Mouse (Mus musculus) hindbrain, embryonic 10.5 days (tissue): ENCODE measurements around the gene Gm3676. TPM values are rescaled to one million over a fixed set of nuclear protein-coding genes. Genes with fewer than 3 reads are reported as not detected.
"Not testable (repeated sequence)": the region's sequence is repeated elsewhere in the genome, so short reads cannot be mapped to it uniquely, and the experiment has no call there.

ENCODE experiments used
- DNase-seq: peaks from one replicate; pipeline ENCODE4 v3.0.0-alpha.2; 2017; ENCODE audit warnings: low spot score
- H3K27ac ChIP-seq: fragments of 300-500 bp; sonication (generic); 2 replicates; pipeline ENCODE4 v1.5.1; 2016; ENCODE audit warnings: mild to moderate bottlenecking, moderate library complexity
- H3K27me3 ChIP-seq: fragments of 300-500 bp; sonication (generic); 2 replicates; pipeline ENCODE4 v1.6.1; 2016; ENCODE audit warnings: mild to moderate bottlenecking; ENCODE audit not compliant: poor library complexity, insufficient read depth, severe bottlenecking
- H3K36me3 ChIP-seq: fragments of 300-500 bp; sonication (generic); 2 replicates; pipeline ENCODE4 v1.6.1; 2016; ENCODE audit warnings: mild to moderate bottlenecking, moderate library complexity
- H3K4me1 ChIP-seq: fragments of 300-500 bp; sonication (generic); replicated peaks from 2 replicates; pipeline ENCODE4 v1.6.1; 2016; ENCODE audit warnings: mild to moderate bottlenecking
- H3K4me3 ChIP-seq: fragments of 300-500 bp; sonication (generic); 2 replicates; pipeline ENCODE4 v1.5.1; 2016; ENCODE audit warnings: mild to moderate bottlenecking, moderate library complexity
- H3K9me3 ChIP-seq: fragments of 300-500 bp; sonication (generic); 2 replicates; pipeline ENCODE4 v1.6.1; 2016; ENCODE audit warnings: mild to moderate bottlenecking, moderate library complexity
- WGBS: fragments of 180-500 bp; shearing (Covaris S2); methylation state at CpG from one replicate; pipeline ENCODE4 v1.1.7; 2016; 5-methylcytosine and 5-hydroxymethylcytosine counted together
- polyA plus RNA-seq: library from polyadenylated mRNA; unstranded; fragments of >200 nt; fragmentation: Nextera tagmentation; extraction: Ambion mirVana; gene quantifications from 2 replicates; pipeline ENCODE4 v1.2.1, GENCODE M21; 2016

Gm3676 gene
- polyA plus RNA-seq = not detected in 2 replicates

DNA sequence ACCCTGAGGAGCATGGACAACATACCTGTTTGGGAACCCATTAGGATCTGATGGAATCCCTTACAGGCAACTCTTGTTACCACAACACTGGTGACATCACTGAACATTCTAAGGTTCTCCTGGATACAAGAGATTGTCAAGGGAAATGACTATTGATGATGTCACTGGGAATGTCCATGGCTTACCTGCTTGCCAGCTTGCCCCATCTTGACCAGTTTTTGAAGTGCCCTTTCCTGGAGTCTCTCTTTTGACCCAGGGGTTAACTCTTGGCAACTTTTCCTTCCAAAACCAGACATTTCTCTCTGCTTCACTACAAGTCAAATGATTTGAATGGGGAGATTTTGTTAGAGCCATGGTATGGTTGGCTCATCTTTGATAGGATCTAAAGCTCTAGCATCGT lies at the start of gene Gm3676:
Gm3676 (minus strand) TSS at position 101 of the 400 bp plus-strand sequence.
- H3K27ac ChIP-seq, H3K9me3 ChIP-seq, H3K4me1 ChIP-seq, H3K27me3 ChIP-seq, DNase-seq, H3K36me3 ChIP-seq, H3K4me3 ChIP-seq: not testable (repeated sequence)
- WGBS = no CpG with 5 or more reads among the region's 1 CpGs

GRCm38 (mm10) chr14:41648176-41648575 lies 1.9 kb upstream of the Gm3676 start:
- not testable (repeated sequence) for H3K36me3 ChIP-seq, DNase-seq, H3K4me3 ChIP-seq, H3K4me1 ChIP-seq, H3K9me3 ChIP-seq, H3K27me3 ChIP-seq, H3K27ac ChIP-seq
- 92% methylated on average over 2 of the region's 2 CpGs for WGBS

DNA sequence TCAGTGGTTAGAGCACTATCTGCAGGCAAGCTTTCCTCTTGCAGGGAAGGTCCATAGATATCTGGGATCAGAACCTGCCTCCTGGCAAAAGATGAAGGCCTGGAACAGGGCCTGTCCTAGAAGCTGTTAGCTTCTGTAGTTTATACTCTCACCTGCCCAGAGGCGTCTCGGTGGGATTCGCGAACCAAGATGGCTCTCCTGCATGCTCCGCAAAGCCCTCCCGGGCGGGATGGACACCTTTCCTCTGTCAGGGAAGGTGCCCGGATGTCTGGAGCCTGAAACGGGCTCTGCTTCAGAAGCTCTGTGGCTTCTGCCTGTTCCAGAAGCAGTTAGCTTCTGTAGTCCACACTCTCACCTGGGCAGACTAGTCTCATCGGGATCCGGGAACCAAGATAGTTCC lies 16.1 kb downstream of the Gm3676 start:
- not testable (repeated sequence) for H3K27ac ChIP-seq, H3K4me1 ChIP-seq, H3K4me3 ChIP-seq, H3K27me3 ChIP-seq, H3K9me3 ChIP-seq, H3K36me3 ChIP-seq, DNase-seq
- WGBS = 95% methylated on average over 10 of the region's 11 CpGs

GRCm38 (mm10) chr14:41624512-41624911 lies 21.8 kb downstream of the Gm3676 start, which contains the start of gene Gm3072:
Gene Gm3072 (minus strand): TSS chr14:41624612.
- 85% methylated on average over 1 of the region's 2 CpGs for WGBS
- H3K4me1 ChIP-seq, DNase-seq, H3K4me3 ChIP-seq, H3K36me3 ChIP-seq, H3K27ac ChIP-seq, H3K9me3 ChIP-seq, H3K27me3 ChIP-seq: not testable (repeated sequence)

- not testable (repeated sequence) for H3K27me3 ChIP-seq, H3K4me3 ChIP-seq, DNase-seq, H3K36me3 ChIP-seq, H3K4me1 ChIP-seq, H3K9me3 ChIP-seq, H3K27ac ChIP-seq
- 96% methylated on average over 5 of the region's 5 CpGs for WGBS
These were observed 23.8 kb downstream of the Gm3676 start for GRCm38 (mm10) chr14:41622535-41622934.

- H3K9me3 ChIP-seq, H3K4me1 ChIP-seq, H3K27me3 ChIP-seq, DNase-seq, H3K36me3 ChIP-seq, H3K4me3 ChIP-seq, H3K27ac ChIP-seq: not testable (repeated sequence)
- 83% methylated on average over 1 of the region's 1 CpGs for WGBS
These were observed 35.6 kb downstream of the Gm3676 start for GRCm38 (mm10) chr14:41610690-41611089.

- H3K27ac ChIP-seq, DNase-seq, H3K36me3 ChIP-seq, H3K27me3 ChIP-seq, H3K9me3 ChIP-seq, H3K4me1 ChIP-seq, H3K4me3 ChIP-seq: not testable (repeated sequence)
- 92% methylated on average over 15 of the region's 15 CpGs for WGBS
These were observed 45.4 kb downstream of the Gm3676 start for GRCm38 (mm10) chr14:41600935-41601334.

Other genes with a start within 250 kb of the Gm3676 start
- not detected in 2 replicates for gene Gm6482, start 238.2 kb downstream of the Gm3676 start, polyA plus RNA-seq
- not detected in 2 replicates for gene Gm7954, start 193.0 kb downstream of the Gm3676 start, polyA plus RNA-seq
- not detected in 2 replicates for gene Gm3486, start 157.0 kb downstream of the Gm3676 start, polyA plus RNA-seq
- gene Gm7970, start 90.9 kb downstream of the Gm3676 start, polyA plus RNA-seq = not detected in 2 replicates
- gene 1700049E17Rik2, start 73.3 kb downstream of the Gm3676 start, polyA plus RNA-seq = not detected in 2 replicates
- not detected in 2 replicates for gene Gm3072, start 21.9 kb downstream of the Gm3676 start, polyA plus RNA-seq
- not detected in 2 replicates for gene Gm8068, start 55.4 kb upstream of the Gm3676 start, polyA plus RNA-seq
- not detected in 2 replicates for gene Gm7929, start 104.1 kb upstream of the Gm3676 start, polyA plus RNA-seq
- not detected in 2 replicates for gene Gm47189, start 126.0 kb upstream of the Gm3676 start, polyA plus RNA-seq